Mouse (Mus musculus) MEL (cell line): Measurements from ENCODE around the gene Fbxo36.

Source experiments
- CTCF ChIP-seq, 3 experiments: IDR thresholded peaks in 2 of 3; conservative IDR thresholded peaks in 1 of 3; 2 replicates each; pipeline ENCODE4 v1.5.1; 2011 to 2012; ENCODE audit warnings: low read length in 3 of 3, low read depth in 2 of 3, mild to moderate bottlenecking in 2 of 3, improper control_type of control experiment in 1 of 3, inconsistent platforms in 1 of 3, mixed read lengths in 1 of 3, moderate library complexity in 1 of 3; ENCODE audit not compliant: control insufficient read depth in 1 of 3, insufficient read depth in 1 of 3, poor library complexity in 1 of 3, severe bottlenecking in 1 of 3
- RCOR1 ChIP-seq: IDR thresholded peaks from 2 replicates; pipeline ENCODE4 v1.6.1; 2012; ENCODE audit warnings: low read depth, mild to moderate bottlenecking, inconsistent platforms, low read length, improper control_type of control experiment
- ZC3H11A ChIP-seq: IDR thresholded peaks from 2 replicates; pipeline ENCODE4 v1.6.1; 2012; ENCODE audit warnings: low read depth, mild to moderate bottlenecking, inconsistent platforms, low read length, improper control_type of control experiment

GRCm38 (mm10) chr1:84945950-84946349 is 106.3 kb downstream of the Fbxo36 start:
- no peak for TF ChIP-seq RCOR1
- no peak for TF ChIP-seq CTCF (IDR thresholded peaks at IDR 0.05 in 2 of 3, conservative IDR thresholded peaks at IDR 0.05 in 1 of 3; ENCODE audit: control insufficient read depth in 1 of 3, insufficient read depth in 1 of 3, low read depth in 2 of 3, low read length in 3 of 3, poor library complexity in 1 of 3, severe bottlenecking in 1 of 3)
- no peak for TF ChIP-seq ZC3H11A
